Mouse (Mus musculus) olfactory bulb, adult 2 months (tissue): ENCODE results near the gene Cdc42ep3.

Experiments
- CTCF ChIP-seq: fragments of 200-500 bp; IDR thresholded peaks from 2 replicates; pipeline ENCODE4 v1.5.1; 2012; ENCODE audit warnings: low read depth, mild to moderate bottlenecking, low read length, moderate library complexity; ENCODE audit not compliant: insufficient read depth
- POLR2A ChIP-seq: fragments of 200-500 bp; IDR thresholded peaks from 2 replicates; pipeline ENCODE4 v1.6.1; 2012; ENCODE audit warnings: mild to moderate bottlenecking, low read depth, low read length, moderate library complexity; ENCODE audit not compliant: insufficient read depth

DNA sequence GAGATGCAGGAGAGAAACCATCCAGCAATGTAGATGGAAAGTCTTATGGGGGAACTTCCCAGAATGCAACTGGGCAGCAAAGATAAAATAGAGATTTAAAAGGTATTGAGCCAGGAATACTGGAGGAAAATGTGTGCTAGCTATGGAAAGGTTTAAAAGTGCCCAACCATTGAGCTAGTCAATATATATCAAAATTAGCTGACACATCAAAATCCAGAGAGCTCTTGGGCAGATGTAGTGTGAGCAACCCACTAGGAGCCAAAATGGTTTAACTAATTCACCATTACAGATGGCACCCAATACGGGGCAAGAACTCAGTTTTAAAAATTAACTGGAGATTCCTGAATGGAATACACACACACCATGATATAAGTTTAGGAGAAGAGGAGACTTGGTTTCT is 44.4 kb downstream of the Cdc42ep3 start:
- no peak for TF ChIP-seq CTCF
- no peak for TF ChIP-seq POLR2A
